Mouse (Mus musculus) MEL (cell line): ENCODE results near the gene Lbx2. TPM values are rescaled to one million over a fixed set of nuclear protein-coding genes. Genes with fewer than 3 reads are reported as not detected.

Experiments
- DNase-seq: peaks from one replicate; pipeline ENCODE4 v3.0.0; 2011; ENCODE audit warnings: low read depth, low spot score
- H3K27ac ChIP-seq: 2 replicates; pipeline ENCODE4 v1.5.1; 2012; ENCODE audit warnings: low read depth, mild to moderate bottlenecking, control low read depth, low read length, moderate library complexity; ENCODE audit not compliant: control insufficient read depth
- H3K27me3 ChIP-seq, 2 experiments: fragments of 150-350 bp in 1 of 2; sonication (generic) in 1 of 2; 2 replicates each; pipeline ENCODE4 v1.6.1; 2012; ENCODE audit warnings: low read length in 2 of 2, mild to moderate bottlenecking in 2 of 2, improper control_type of control experiment in 1 of 2, moderate library complexity in 1 of 2; ENCODE audit not compliant: insufficient read depth in 2 of 2, control insufficient read depth in 1 of 2
- H3K36me3 ChIP-seq, 2 experiments: 2 replicates each; pipeline ENCODE4 v1.6.1; 2012 to 2014; ENCODE audit warnings: low read length in 2 of 2, improper control_type of control experiment in 1 of 2, inconsistent platforms in 1 of 2, mild to moderate bottlenecking in 1 of 2; ENCODE audit not compliant: insufficient read depth in 2 of 2, control insufficient read depth in 1 of 2
- H3K4me1 ChIP-seq, 2 experiments: fragments of 150-350 bp in 1 of 2; sonication (generic) in 1 of 2; 2 replicates each; pipeline ENCODE4 v1.6.1; 2012; ENCODE audit warnings: low read length in 2 of 2, improper control_type of control experiment in 1 of 2, mild to moderate bottlenecking in 1 of 2; ENCODE audit not compliant: insufficient read depth in 2 of 2, control insufficient read depth in 1 of 2
- H3K4me3 ChIP-seq, 2 experiments: fragments of 150-350 bp in 1 of 2; sonication (generic) in 1 of 2; 2 replicates each; pipeline ENCODE4 v1.5.1; 2012; ENCODE audit warnings: low read depth in 2 of 2, low read length in 2 of 2, mild to moderate bottlenecking in 2 of 2, moderate library complexity in 2 of 2, control low read depth in 1 of 2, improper control_type of control experiment in 1 of 2; ENCODE audit not compliant: control insufficient read depth in 1 of 2, insufficient read depth in 1 of 2
- H3K79me2 ChIP-seq: 2 replicates; pipeline ENCODE4 v1.6.1; 2012; ENCODE audit warnings: mild to moderate bottlenecking, low read length, moderate library complexity; ENCODE audit not compliant: control insufficient read depth, poor library complexity, insufficient read depth
- H3K9ac ChIP-seq: 2 replicates; pipeline ENCODE4 v1.6.1; 2012; ENCODE audit warnings: low read depth, mild to moderate bottlenecking, control low read depth, low read length, moderate library complexity; ENCODE audit not compliant: control insufficient read depth, poor library complexity, severe bottlenecking
- H3K9me3 ChIP-seq: fragments of 150-350 bp; sonication (generic); replicated peaks from 2 replicates; pipeline ENCODE4 v1.6.1; 2012; ENCODE audit warnings: mild to moderate bottlenecking, low read length, improper control_type of control experiment, moderate library complexity; ENCODE audit not compliant: insufficient read depth
- BHLHE40 ChIP-seq: IDR thresholded peaks from 2 replicates; pipeline ENCODE4 v1.6.1; 2012; ENCODE audit warnings: low read depth, mild to moderate bottlenecking, inconsistent platforms, low read length, improper control_type of control experiment, borderline replicate concordance
- CHD1 ChIP-seq: IDR thresholded peaks from 2 replicates; pipeline ENCODE4 v1.6.1; 2012; ENCODE audit warnings: low read depth, mild to moderate bottlenecking, inconsistent platforms, low read length, improper control_type of control experiment
- CHD2 ChIP-seq: IDR thresholded peaks from 2 replicates; pipeline ENCODE4 v1.6.1; 2011; ENCODE audit warnings: low read length, improper control_type of control experiment
- CTCF ChIP-seq, 3 experiments: IDR thresholded peaks in 2 of 3; conservative IDR thresholded peaks in 1 of 3; 2 replicates each; pipeline ENCODE4 v1.5.1; 2011 to 2012; ENCODE audit warnings: low read length in 3 of 3, low read depth in 2 of 3, mild to moderate bottlenecking in 2 of 3, improper control_type of control experiment in 1 of 3, inconsistent platforms in 1 of 3, mixed read lengths in 1 of 3, moderate library complexity in 1 of 3; ENCODE audit not compliant: control insufficient read depth in 1 of 3, insufficient read depth in 1 of 3, poor library complexity in 1 of 3, severe bottlenecking in 1 of 3
- E2F4 ChIP-seq: IDR thresholded peaks from 2 replicates; pipeline ENCODE4 v1.6.1; 2011; ENCODE audit warnings: low read depth, low read length, improper control_type of control experiment, borderline replicate concordance
- ELF1 ChIP-seq: IDR thresholded peaks from 2 replicates; pipeline ENCODE4 v1.6.1; 2014; ENCODE audit warnings: low read depth, mild to moderate bottlenecking, inconsistent platforms, low read length, improper control_type of control experiment, moderate library complexity
- EP300 ChIP-seq, 2 experiments: IDR thresholded peaks; 2 replicates each; pipeline ENCODE4 v1.6.1; 2011; ENCODE audit warnings: improper control_type of control experiment in 2 of 2, low read length in 2 of 2, low read depth in 1 of 2, mild to moderate bottlenecking in 1 of 2
- ETS1 ChIP-seq: IDR thresholded peaks from 2 replicates; pipeline ENCODE4 v1.6.1; 2012; ENCODE audit warnings: low read depth, mild to moderate bottlenecking, inconsistent platforms, low read length, improper control_type of control experiment, moderate library complexity
- GABPA ChIP-seq: IDR thresholded peaks from 2 replicates; pipeline ENCODE4 v1.6.1; 2012; ENCODE audit warnings: low read depth, mild to moderate bottlenecking, inconsistent platforms, low read length, improper control_type of control experiment, moderate library complexity
- HCFC1 ChIP-seq: IDR thresholded peaks from 2 replicates; pipeline ENCODE4 v1.6.1; 2012; ENCODE audit warnings: low read depth, mild to moderate bottlenecking, inconsistent platforms, low read length, improper control_type of control experiment, moderate library complexity
- KAT2A ChIP-seq: conservative IDR thresholded peaks from 2 replicates; pipeline ENCODE4 v1.6.1; 2012; ENCODE audit warnings: low read depth, low read length, improper control_type of control experiment, inconsistent platforms
- MAFK ChIP-seq: IDR thresholded peaks from 2 replicates; pipeline ENCODE4 v1.6.1; 2011; ENCODE audit warnings: low read depth, mild to moderate bottlenecking, low read length, improper control_type of control experiment, borderline replicate concordance
- MAX ChIP-seq: IDR thresholded peaks from 2 replicates; pipeline ENCODE4 v1.6.1; 2011; ENCODE audit warnings: low read length, improper control_type of control experiment
- MAZ ChIP-seq: IDR thresholded peaks from 2 replicates; pipeline ENCODE4 v1.6.1; 2012; ENCODE audit warnings: low read depth, mild to moderate bottlenecking, inconsistent platforms, low read length, improper control_type of control experiment
- MEF2A ChIP-seq: IDR thresholded peaks from 2 replicates; pipeline ENCODE4 v1.6.1; 2014; ENCODE audit warnings: low read depth, mild to moderate bottlenecking, inconsistent platforms, low read length, improper control_type of control experiment; ENCODE audit not compliant: poor library complexity, insufficient replicate concordance, severe bottlenecking; ENCODE audit errors: extremely low read depth
- MXI1 ChIP-seq: IDR thresholded peaks from 2 replicates; pipeline ENCODE4 v1.6.1; 2011; ENCODE audit warnings: mild to moderate bottlenecking, low read depth, low read length, improper control_type of control experiment
- MYB ChIP-seq: IDR thresholded peaks from 2 replicates; pipeline ENCODE4 v1.6.1; 2011; ENCODE audit warnings: mild to moderate bottlenecking, low read depth, low read length, improper control_type of control experiment
- MYC ChIP-seq: IDR thresholded peaks from 2 replicates; pipeline ENCODE4 v1.6.1; 2011; ENCODE audit warnings: low read depth, mild to moderate bottlenecking, low read length, improper control_type of control experiment, moderate library complexity
- NELFE ChIP-seq: IDR thresholded peaks from 2 replicates; pipeline ENCODE4 v1.6.1; 2011; ENCODE audit warnings: low read depth, low read length, improper control_type of control experiment
- NRF1 ChIP-seq: IDR thresholded peaks from 2 replicates; pipeline ENCODE4 v1.6.1; 2014; ENCODE audit warnings: low read depth, mild to moderate bottlenecking, inconsistent platforms, low read length, improper control_type of control experiment, moderate library complexity; ENCODE audit not compliant: poor library complexity, insufficient read depth, severe bottlenecking
- POLR2A ChIP-seq, 2 experiments: IDR thresholded peaks; 2 replicates each; pipeline ENCODE4 v1.6.1; 2011 to 2012; ENCODE audit warnings: low read length in 2 of 2, mild to moderate bottlenecking in 2 of 2, control low read depth in 1 of 2, improper control_type of control experiment in 1 of 2, low read depth in 1 of 2, moderate library complexity in 1 of 2; ENCODE audit not compliant: control insufficient read depth in 1 of 2, insufficient read depth in 1 of 2, poor library complexity in 1 of 2
- POLR2AphosphoS2 ChIP-seq: IDR thresholded peaks from 2 replicates; pipeline ENCODE4 v1.6.1; 2011; ENCODE audit warnings: low read length, improper control_type of control experiment
- POLR2AphosphoS5 ChIP-seq: IDR thresholded peaks from 2 replicates; pipeline ENCODE4 v1.6.1; 2012; ENCODE audit warnings: low read depth, borderline replicate concordance, mild to moderate bottlenecking, inconsistent platforms, low read length, moderate library complexity, mixed read lengths
- RAD21 ChIP-seq: IDR thresholded peaks from 2 replicates; pipeline ENCODE4 v1.6.1; 2011; ENCODE audit warnings: mild to moderate bottlenecking, low read depth, low read length, improper control_type of control experiment
- RCOR1 ChIP-seq: IDR thresholded peaks from 2 replicates; pipeline ENCODE4 v1.6.1; 2012; ENCODE audit warnings: low read depth, mild to moderate bottlenecking, inconsistent platforms, low read length, improper control_type of control experiment
- SIN3A ChIP-seq: IDR thresholded peaks from 2 replicates; pipeline ENCODE4 v1.6.1; 2012; ENCODE audit warnings: low read length, improper control_type of control experiment, inconsistent platforms
- SMC3 ChIP-seq: IDR thresholded peaks from 2 replicates; pipeline ENCODE4 v1.6.1; 2011; ENCODE audit warnings: low read depth, low read length, improper control_type of control experiment
- TAL1 ChIP-seq: IDR thresholded peaks from 2 replicates; pipeline ENCODE4 v1.6.1; 2012; ENCODE audit warnings: mild to moderate bottlenecking, inconsistent platforms, low read length, moderate library complexity, mixed read lengths
- TBP ChIP-seq: IDR thresholded peaks from 2 replicates; pipeline ENCODE4 v1.8.0; 2011; ENCODE audit warnings: low read depth, low read length, improper control_type of control experiment
- TCF12 ChIP-seq: IDR thresholded peaks from 2 replicates; pipeline ENCODE4 v1.6.1; 2014; ENCODE audit warnings: low read depth, mild to moderate bottlenecking, inconsistent platforms, low read length, improper control_type of control experiment, moderate library complexity
- UBTF ChIP-seq: IDR thresholded peaks from 2 replicates; pipeline ENCODE4 v1.6.1; 2012; ENCODE audit warnings: low read depth, mild to moderate bottlenecking, inconsistent platforms, low read length, improper control_type of control experiment, moderate library complexity, borderline replicate concordance; ENCODE audit not compliant: insufficient read depth
- USF1 ChIP-seq: IDR thresholded peaks from 2 replicates; pipeline ENCODE4 v1.6.1; 2014; ENCODE audit warnings: low read depth, mild to moderate bottlenecking, inconsistent platforms, low read length, improper control_type of control experiment, moderate library complexity
- USF2 ChIP-seq, 2 experiments: IDR thresholded peaks; 2 replicates each; pipeline ENCODE4 v1.6.1; 2011 to 2012; ENCODE audit warnings: improper control_type of control experiment in 2 of 2, low read length in 2 of 2, borderline replicate concordance in 1 of 2, inconsistent platforms in 1 of 2, low read depth in 1 of 2, mild to moderate bottlenecking in 1 of 2; ENCODE audit not compliant: insufficient read depth in 1 of 2
- ZC3H11A ChIP-seq: IDR thresholded peaks from 2 replicates; pipeline ENCODE4 v1.6.1; 2012; ENCODE audit warnings: low read depth, mild to moderate bottlenecking, inconsistent platforms, low read length, improper control_type of control experiment
- ZKSCAN1 ChIP-seq: IDR thresholded peaks from 2 replicates; pipeline ENCODE4 v1.6.1; 2012; ENCODE audit warnings: low read depth, mild to moderate bottlenecking, inconsistent platforms, low read length, improper control_type of control experiment, moderate library complexity
- ZMIZ1 ChIP-seq: IDR thresholded peaks from 2 replicates; pipeline ENCODE4 v1.6.1; 2012; ENCODE audit warnings: low read depth, mild to moderate bottlenecking, inconsistent platforms, low read length, improper control_type of control experiment, moderate library complexity
- ZNF384 ChIP-seq: IDR thresholded peaks from 2 replicates; pipeline ENCODE4 v1.6.1; 2012; ENCODE audit warnings: low read depth, mild to moderate bottlenecking, inconsistent platforms, low read length, improper control_type of control experiment
- polyA plus RNA-seq, 2 experiments: library from polyadenylated mRNA; stranded (reverse) in 1 of 2; unstranded in 1 of 2; fragments of >175 nt in 1 of 2; fragments of >200 nt in 1 of 2; gene quantifications; 2 replicates each; pipeline versions ENCODE4 v1.2.1 to v1.2.4; 2012; ENCODE audit warnings: low replicate concordance in 2 of 2, low read depth in 1 of 2; ENCODE audit not compliant: insufficient read length in 2 of 2, insufficient read depth in 1 of 2, missing spikeins in 1 of 2
- total RNA-seq: library from RNA; depleted of rRNA; stranded (reverse); fragments of 300-350 nt; gene quantifications from 2 replicates; pipeline ENCODE4 v1.2.3, GENCODE M21; 2012

The Lbx2 gene
- total and polyA plus RNA-seq, 3 experiments, result 0.58 to 0.85 TPM; not detected in 1

GRCm38 (mm10) chr6:83038496-83039012, 47.6 kb upstream of the Lbx2 start:
- Histone ChIP-seq H3K36me3 (no peaks in the 10 kb centered on the region), H3K27ac (no peak overlapping the region; the same call in 1 of the 2 replicates), H3K79me2 (no peaks in the 10 kb centered on the region), H3K27me3 (no peaks in the 10 kb centered on the region; a peak in 1 of 4 replicates), H3K4me3 (peak overlapping the region; percentile 34 to 42), H3K9me3 (no peaks in the 10 kb centered on the region), H3K4me1 (peaks cover 0 to 4% of the 10 kb centered on the region in 2 experiments; a peak in 2 of 4 replicates), H3K9ac (peak overlapping the region; percentile 35)
- TF ChIP-seq MAFK, result no peak
- TF ChIP-seq ELF1, result no peak
- no peak for TF ChIP-seq MYB
- peak; percentile 53; the same call in 1 of the 2 replicates for TF ChIP-seq MAX
- no peak for TF ChIP-seq ZKSCAN1
- no peak for TF ChIP-seq NELFE
- TF ChIP-seq TBP, result no peak
- no peak for TF ChIP-seq MYC
- TF ChIP-seq ZMIZ1, result no peak
- TF ChIP-seq RAD21, result no peak
- TF ChIP-seq ZNF384, result no peak
- TF ChIP-seq POLR2AphosphoS2, result no peak
- 0 out of 2 replicates have a peak, but pooled peaks have one; percentile 2 for TF ChIP-seq SIN3A
- TF ChIP-seq CHD1, result no peak
- peak; percentile 75 for TF ChIP-seq NRF1
- no peak for TF ChIP-seq E2F4
- no peak for TF ChIP-seq POLR2AphosphoS5
- TF ChIP-seq EP300 (IDR thresholded peaks at IDR 0.05; ENCODE audit: low read depth in 1 of 2, low read length in 2 of 2), result no peak
- no peak for TF ChIP-seq TCF12
- no peak for TF ChIP-seq TAL1
- TF ChIP-seq SMC3, result no peak
- no peak for TF ChIP-seq MEF2A
- no peak for TF ChIP-seq HCFC1
- TF ChIP-seq RCOR1, result no peak
- TF ChIP-seq UBTF, result no peak
- TF ChIP-seq ETS1, result no peak
- no peak for TF ChIP-seq MXI1
- TF ChIP-seq ZC3H11A, result no peak
- TF ChIP-seq GABPA, result no peak
- TF ChIP-seq BHLHE40, result no peak
- TF ChIP-seq KAT2A, result no peak
- TF ChIP-seq POLR2A (IDR thresholded peaks at IDR 0.05; ENCODE audit: control insufficient read depth in 1 of 2, insufficient read depth in 1 of 2, low read depth in 1 of 2, low read length in 2 of 2, poor library complexity in 1 of 2), result peak in 1 of 2 experiments; percentile 17; a peak in 1 of 4 replicates
- TF ChIP-seq USF1, result no peak
- peak; percentile 65 for TF ChIP-seq CHD2
- no peak for TF ChIP-seq CTCF (IDR thresholded peaks at IDR 0.05 in 2 of 3, conservative IDR thresholded peaks at IDR 0.05 in 1 of 3; ENCODE audit: control insufficient read depth in 1 of 3, insufficient read depth in 1 of 3, low read depth in 2 of 3, low read length in 3 of 3, poor library complexity in 1 of 3, severe bottlenecking in 1 of 3)
- no peak for TF ChIP-seq USF2 (IDR thresholded peaks at IDR 0.05; ENCODE audit: borderline replicate concordance in 1 of 2, insufficient read depth in 1 of 2, low read depth in 1 of 2, low read length in 2 of 2)
- TF ChIP-seq MAZ, result no peak
- DNase-seq, result peak; percentile 77
